Mouse (Mus musculus) mature B cell (primary cell): ENCODE measurements around the gene Ckmt1.

ENCODE experiments used
- in situ Hi-C: fragments of 300-500 bp; cut with MboI; formaldehyde crosslinking; loops from 2 replicates; pipeline ENCODE4 v1.14.3; 2019

Gene Ckmt1

DNA sequence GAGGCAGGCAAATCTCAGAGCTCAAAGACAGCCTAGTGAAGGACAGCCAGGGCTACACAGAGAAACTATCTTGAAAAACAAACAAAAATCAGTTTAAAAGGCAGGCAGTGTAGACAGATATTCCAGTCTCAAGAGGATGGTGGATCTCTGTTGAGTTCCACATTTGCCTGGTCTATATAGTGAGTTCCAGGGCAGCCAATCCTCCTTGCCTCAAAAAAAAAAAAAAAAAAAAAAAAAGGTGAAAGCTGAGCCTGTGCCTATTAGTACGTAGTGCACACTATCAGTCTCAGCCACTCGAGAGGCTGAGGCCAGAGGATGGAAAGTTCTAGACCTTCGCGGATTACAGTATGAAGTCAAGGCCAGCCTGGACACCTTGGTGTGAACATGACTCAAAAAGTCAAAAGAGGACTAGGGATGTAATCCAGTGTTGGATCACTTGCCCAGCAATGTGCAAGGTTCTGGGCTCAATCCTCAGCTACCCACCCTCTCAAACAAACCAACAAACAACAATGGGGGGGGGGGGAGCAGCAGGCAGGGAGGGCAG is 55.4 kb downstream of the Ckmt1 start:
- in situ Hi-C loops = no loop called here
